Mouse (Mus musculus) adrenal gland, postnatal 14 days (tissue): ENCODE measurements at regions not wholly inside any gene's neighbourhood (a gene's known extent, or its start where the extent isn't known, plus 50 kb on each side); places are given as distances from the start of the nearest gene placed in this dataset.

Source experiments
- DNase-seq: peaks from one replicate; pipeline ENCODE4 v3.0.0; 2021; ENCODE audit warnings: mixed read lengths

DNA sequence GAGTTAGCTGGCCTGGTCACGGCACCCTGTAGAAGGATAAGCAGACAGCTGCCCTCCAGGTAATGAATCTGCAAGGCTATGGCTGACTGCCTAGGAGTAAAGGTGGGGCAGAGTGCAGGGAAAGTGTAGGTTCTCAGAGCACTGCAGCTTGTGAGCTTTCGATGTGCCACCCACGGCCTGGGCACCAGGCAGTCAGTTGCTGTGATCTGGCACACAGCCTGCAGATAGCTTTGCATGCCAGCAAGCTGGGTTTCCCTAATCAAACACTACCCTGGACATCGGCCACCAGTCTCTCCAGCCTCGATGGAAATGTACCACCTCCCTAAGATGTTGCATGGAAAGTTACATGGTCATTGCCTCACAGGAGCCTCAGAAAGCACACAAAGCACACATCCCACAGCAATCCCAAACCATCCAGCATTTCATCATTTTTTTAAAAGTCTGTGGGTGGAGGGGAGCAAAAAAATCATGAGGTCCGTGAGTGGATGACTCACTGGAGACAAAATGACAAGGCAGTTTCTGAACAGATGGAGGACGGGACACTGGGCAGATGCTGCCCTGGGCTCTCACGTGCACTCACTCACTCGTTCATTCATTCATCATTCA, 112.7 kb downstream of the Ets2 start:
- DNase-seq, result peak; percentile 59

DNA sequence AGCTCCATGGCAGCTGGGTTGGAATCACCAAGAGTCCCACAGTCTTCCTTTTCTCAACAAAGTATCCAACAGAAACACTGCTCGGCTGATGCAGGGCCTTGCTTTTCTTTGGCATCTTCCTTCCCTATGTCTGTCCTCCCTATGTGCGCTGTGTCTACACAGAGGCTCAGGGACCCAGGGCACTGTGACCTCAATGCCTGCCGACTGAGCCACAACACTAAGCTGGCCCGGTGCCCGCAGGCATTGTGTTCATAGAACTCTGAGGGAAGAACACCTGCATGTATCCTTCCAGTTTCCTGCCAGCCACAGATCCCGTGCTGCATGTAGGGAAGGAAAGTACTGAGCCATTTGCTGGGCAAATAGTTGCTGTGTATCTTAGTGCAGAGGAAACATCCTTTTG, 109.2 kb downstream of the Ets2 start:
- peak; percentile 76 for DNase-seq

DNA sequence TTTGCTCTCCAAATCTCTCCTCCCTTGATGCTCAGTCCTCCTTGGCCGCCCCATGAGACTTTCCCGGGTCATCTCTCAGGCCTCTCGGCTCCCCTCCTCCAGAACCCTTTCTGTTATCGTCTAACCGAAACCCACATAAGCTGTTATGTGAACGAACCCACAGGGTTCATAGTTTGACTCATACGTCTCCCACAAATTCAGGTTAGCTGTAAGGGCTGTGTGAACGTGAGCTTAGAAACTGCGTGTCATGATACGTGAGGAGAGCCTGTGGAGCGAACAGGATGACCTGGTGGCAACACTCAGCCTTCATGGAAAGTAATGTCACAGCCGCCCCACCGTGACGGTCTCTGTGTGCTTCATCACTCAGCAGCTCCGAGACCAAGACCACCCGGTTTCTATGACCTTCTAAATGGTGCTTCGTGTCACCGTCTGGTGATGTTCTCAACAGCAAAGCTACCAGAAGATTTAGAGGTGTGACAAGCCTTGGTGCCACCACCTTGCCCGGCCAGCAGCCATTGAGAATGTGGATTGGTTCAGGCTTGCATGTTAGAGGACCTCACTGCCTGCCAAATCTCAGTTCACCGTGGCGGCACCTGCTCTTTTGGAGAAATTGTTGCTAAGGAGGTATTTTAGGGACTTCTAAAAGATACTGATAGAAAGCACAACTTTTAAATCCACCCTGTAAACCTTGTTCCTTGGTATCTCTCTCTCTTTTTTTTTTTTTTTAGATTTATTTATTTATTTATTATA, 107.4 kb downstream of the Ets2 start:
- no peak for DNase-seq

DNA sequence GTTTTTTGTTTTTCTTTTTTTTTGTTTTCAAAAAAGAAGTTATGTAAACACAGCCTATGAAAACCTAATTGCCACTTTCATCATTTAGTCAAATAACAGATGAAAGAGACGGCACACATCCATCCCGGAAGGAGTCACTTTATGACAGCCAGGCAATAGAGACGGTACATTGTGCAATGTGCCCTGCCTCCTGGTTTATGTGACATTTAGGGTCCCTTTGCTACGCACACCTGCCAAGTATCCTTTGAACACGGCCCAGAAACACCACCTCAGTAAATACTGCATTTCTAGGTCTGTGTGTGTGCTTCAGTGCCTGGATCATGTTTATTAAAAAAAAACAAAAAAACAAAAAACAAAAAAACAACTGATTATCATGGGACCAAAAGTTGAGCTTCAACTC, 104.6 kb downstream of the Ets2 start:
- no peak for DNase-seq

DNA sequence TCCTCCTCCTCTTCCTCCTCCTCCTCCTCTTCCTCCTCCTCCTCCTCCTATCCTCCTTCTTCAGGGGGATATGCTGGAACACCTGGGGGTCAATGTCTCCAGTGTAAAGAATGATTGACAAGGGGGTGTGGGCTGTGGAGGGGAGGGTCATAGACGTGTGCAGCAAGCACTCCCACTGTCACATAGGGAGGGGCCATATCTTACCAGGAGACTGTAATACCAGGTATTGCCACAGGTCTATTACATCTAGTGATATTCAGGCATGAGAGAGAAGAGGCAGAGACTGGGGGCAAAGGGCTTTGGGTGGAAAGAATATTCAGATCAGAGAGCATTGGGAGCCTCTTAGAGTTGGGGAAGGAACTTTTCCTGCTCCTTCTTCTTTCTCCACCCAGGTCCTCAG, 102.3 kb downstream of the Ets2 start:
- DNase-seq, result no peak

DNA sequence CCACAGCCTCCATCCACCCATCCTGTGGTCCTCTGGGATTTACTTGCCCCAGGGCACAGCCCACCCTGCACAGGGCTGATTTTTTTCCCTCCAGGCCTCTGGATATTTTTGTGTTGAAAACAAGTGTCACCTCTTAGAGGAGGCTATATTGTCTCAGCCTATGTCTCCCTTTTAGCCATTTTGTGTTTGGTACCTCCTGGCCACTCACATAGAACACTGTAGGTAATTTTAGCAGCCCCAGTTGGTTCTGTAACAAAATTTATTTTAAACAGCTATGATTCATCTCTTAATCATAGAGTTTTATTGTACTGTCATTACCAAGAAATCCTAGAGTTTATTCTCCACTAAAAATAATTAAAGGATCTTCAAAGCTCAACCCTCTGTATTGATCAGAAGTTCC, 100.8 kb downstream of the Ets2 start:
- DNase-seq, result no peak

DNA sequence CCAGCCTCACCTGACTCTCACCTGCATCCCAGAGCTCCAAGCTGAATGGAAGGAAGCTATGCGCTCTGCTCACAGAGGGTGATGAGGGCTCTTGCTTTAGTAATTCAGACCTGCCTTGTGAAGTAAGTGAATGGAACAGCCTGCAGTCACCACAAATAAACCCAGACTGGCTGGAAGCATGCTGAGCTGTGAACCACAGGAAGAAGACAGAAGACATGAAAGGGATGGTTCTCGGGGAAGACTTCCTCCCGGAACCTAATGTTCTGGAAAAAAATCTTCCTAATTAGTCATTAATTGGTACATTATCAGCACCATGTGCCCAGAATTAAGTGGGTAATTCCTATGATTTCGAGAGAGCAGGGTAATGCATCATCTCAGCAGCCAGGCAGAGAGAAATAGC, 100.3 kb downstream of the Ets2 start:
- no peak for DNase-seq

DNA sequence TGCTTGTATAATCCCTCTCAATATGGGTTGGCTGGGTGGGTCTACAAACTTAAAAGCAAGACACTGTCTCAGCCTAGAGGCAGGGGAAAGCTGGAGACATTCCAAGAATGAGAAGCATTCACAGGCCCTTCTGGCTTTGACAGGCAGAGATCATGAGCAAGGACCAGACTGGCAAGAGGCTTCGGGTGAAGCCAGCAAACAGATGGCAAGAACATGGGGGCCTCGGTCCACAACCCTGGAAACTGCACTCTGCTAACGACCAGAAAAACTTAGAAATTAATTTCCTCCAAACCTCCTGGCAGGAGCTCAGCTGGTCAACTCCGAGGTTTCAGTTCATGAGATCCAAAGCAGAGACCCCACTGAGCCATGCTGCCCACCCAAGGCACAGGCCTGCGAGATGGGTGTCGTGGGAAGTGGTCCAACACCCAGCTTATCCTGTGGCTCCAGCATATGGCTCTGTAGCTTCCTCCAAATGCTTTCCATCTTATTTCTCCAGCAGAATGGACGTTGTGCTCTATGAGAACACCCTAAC, 99.1 kb downstream of the Ets2 start:
- no peak for DNase-seq

DNA sequence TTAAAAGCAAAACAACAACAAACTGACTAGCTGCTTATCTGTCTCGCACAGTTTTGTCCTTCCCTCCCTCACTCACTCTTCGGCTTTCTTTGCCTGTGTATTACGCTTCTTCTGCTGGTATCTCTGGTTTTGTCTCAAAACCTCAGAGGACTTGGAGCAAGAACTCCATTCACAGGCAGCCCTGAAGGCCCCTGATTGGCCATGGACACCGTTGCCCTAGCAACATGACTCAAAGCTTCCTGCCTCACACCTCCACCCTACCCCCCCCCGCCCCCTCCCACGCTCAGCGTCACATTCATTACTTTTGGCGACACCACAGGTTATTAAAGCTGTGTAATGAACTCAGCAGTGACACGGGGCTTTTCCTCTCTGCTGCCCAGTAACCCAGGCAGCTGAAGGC, 96.7 kb downstream of the Ets2 start:
- DNase-seq, result no peak

DNA sequence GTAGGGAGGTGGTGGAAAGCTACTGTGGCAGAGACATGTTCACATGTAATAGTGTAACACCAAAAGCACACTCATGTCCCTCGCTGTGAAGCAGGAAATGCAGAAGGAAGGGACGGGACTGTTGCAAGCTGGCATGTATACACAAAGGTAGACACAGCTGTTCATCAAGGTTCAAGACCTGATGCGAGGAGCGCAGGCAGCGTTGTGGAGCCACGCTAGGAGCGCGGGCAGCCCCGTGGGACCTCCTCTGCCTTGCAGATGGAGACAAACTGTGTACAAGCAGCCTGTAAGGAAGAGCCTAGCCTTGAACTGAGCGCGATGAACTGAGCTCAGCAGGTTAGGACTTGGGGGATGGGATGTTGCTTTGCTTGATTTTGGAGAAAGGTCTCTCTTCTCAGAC, 96.2 kb downstream of the Ets2 start:
- DNase-seq, result no peak

DNA sequence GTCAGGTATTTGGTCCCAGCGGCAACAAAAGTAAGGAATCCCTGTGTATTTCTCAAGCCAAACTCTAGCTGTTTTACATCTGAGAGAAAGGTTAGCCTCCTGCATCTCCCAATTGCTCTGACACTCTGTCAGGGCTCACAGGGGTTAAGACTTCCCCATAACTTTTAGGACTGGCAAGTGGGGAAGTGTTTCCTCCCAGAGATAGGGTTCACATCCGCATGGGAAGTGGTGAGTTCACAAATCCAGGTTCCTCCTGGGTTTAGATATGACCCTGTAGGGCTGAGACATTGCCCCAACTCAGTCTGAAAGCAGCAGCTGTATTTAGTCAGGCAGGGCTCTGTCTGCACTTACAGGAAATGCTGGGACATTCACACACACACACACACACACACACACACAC, 95.3 kb downstream of the Ets2 start:
- no peak for DNase-seq

DNA sequence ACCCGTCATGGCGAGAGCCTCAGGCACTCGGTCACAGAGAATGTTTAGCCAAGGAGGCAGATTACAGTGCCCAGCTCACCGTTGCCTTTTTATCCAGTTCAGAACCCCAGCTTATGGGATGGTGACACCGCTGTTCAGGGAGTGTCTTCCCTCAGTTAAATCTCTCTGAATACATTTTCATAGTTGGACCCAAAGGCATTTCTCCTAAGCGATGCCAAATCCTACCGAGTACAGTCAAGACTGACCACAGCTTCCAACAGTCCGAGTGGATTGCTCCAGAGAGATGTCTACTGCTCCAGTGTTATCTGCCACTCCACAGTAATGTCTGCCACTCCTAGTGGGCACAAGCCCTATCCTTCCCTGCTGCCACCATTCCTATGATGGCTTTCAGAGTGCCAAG, 93.0 kb downstream of the Ets2 start:
- DNase-seq, result no peak

DNA sequence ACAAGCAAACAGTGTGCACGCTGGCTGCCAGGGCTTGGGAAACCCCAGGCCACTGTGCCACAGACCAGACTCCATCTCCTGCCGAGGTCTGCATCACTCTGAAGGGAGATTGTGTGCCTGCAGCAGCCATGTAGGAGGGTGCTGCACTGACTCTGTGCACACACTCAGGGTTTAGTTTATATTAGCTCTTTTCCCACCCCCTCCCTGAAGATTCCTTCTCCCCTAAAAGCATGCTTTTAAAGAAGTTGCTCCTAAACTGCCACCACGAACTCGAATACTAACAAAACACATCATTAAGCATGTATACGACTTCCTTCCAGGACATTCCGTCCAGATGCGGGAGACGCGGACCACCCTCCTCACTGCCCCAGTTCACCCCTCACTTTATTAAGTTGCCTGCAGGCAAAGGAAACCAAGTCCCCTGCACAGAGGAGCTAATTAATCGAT, 92.4 kb downstream of the Ets2 start:
- no peak for DNase-seq

DNA sequence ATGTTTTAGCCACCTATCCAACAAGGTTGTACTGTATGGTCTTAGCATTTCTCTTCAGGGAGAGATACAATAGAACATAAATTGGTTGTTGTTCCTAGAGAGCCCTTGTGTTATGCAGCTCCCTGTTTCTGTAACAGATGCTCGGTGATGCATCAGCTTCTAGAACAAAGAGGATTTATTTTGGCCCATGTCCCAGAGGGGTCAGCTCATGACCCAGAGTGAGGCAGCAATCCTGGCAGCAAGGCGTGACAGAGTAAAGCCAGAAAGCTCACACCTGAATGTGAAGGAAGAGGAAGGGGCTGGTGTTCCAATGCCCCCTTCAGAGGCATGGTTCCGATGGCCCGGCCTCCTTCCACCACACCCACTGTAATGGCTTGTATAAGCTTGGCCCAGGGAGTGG, 88.8 kb downstream of the Ets2 start:
- peak; percentile 57 for DNase-seq

DNA sequence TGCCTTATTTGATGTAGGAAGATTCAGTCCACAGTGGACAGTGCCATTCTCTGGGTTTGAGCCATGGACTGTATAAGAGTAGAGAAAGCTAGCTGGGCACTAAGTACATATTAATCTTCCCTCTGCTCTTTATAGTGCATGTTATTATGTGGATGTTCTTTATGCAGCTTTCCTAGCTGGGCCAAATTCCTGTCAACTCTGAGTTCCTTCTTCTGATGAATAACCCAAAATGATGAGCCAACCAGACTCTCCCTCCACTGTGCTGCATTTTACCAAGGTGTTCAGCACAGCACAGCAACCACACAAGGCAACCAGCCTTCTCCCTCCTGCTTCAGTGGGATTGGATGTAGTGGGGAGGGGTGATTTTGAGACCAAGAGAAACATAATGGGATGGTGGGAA, 87.7 kb downstream of the Ets2 start:
- no peak for DNase-seq

DNA sequence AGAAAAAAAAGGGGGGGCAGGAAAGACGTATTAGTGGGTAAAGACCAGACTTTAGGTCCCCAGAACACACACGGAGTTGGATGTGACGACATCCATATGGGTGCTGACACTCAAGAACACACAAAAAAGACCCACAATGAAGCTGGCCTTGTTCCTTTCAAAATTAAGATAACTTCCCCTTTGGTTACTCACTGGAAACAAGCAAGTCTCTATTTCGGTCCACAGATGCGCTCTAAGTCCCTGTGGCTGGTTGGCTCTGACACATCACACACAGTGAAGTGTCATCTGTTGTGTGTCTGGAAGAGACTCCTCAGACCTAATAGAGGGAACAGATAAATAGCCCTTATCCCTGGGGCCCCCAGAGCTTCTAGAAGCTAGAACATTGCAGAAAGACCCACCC, 79.8 kb downstream of the Ets2 start:
- no peak for DNase-seq

DNA sequence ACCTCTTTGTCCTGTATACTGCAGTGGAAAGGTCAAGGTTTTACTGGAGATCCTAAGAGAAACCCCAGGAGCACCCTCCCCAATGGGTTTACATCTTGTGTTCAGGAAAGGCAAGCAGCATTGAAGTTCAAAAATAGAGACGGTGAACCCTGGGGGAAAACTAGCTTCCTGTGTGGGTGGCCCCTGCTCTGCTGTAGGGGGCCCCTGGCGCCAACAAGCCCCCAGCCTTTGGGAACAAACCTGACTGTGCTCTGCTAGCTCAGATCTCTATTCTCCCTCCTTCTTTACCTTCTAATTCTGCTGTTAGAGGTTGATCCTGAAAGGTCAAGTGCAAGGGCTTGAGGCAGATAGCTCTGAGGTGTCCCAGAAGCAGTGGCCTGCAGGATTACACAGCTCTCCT, 78.6 kb downstream of the Ets2 start:
- DNase-seq, result no peak

DNA sequence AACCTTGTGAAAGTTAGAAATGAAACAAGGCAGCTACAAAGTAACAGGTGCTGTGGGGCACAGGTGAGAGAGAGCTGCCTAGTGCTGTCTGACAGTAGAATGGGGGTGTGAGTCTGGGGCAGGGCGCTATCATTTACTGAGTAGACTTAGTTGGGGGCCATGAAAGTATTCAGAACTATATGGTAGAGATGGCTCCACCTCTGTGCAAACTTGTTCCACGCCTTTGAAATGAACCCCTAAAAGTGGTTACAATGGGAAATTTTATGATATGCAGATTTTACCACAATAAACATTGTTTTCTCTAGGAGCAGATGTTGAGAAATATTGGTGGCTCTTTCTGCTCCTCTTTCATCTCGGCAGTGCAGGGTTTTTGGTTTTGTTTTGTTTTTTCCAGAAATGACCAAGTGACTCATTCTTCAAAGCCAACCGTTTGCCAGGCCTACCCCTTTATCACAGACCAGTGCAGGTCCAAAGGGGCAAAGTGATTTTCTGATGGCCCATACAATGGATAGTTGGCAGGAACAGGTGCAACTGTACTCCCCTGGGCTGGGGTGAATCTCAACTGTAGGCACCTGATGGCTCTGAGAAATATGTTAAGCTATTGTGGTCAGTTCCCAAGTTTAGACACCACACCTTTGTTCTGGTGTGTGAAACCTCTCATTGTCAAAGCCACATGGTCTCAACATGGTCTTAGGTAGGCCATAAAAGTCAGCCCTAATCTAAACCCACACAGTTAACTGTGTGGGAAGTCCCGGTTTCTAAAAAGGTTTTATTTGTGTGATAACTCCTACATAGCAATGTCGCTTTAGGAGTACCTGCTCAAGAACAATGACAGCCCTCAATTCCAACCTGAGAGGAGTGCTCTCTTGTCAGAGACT, 77.2 kb downstream of the Ets2 start:
- DNase-seq, result no peak

DNA sequence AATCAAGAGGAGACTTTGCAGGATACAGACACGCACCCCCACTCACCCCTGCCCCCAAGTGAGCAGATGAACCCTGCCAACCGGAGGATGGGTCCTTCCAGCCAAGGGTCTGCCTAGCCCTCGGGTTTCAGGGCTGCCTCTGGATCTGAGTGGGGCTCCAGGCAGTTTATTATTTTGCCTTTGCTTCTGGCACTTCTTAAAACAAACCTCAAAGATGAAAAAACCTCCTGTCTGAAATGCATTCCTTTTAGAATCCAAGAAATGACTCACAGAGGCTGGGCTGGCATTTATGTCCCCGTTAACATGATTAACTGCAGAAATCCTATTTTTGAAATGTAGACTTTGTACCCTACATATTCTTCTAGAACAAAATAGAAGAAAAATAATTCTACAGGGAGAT, 76.3 kb downstream of the Ets2 start:
- no peak for DNase-seq

DNA sequence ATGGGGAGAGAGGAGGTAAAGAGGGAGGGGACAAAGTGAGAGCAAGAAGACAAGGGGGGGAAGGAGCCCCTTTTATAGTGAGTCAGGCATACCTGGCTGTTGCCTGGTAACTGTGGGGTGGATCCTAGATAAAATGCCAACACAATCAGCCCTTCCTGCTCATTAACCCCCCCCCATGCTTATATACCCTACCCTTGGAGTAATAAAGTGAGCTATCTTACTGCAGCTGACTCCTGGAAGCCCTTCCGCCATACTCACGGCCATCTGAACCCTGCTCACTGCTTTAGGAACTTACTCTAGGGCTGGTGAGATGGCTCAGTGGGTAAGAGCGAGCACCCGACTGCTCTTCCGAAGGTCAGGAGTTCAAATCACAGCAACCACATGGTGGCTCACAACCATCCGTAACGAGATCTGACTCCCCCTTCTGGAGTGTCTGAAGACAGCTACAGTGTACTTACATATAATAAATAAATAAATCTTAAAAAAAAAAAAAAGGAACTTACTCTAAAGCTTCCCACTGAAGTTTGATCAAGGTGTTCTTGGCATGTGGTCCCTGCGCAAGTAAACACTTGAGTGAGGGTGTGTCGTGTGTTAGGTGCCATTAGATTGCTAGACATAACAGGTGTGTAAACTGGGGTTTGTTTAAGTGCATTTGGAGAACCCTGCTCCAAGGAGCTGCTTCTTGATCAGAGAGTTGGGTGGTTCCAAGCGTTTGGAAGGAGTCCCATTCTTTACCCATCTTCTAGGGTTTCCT, 74.9 kb downstream of the Ets2 start:
- no peak for DNase-seq

DNA sequence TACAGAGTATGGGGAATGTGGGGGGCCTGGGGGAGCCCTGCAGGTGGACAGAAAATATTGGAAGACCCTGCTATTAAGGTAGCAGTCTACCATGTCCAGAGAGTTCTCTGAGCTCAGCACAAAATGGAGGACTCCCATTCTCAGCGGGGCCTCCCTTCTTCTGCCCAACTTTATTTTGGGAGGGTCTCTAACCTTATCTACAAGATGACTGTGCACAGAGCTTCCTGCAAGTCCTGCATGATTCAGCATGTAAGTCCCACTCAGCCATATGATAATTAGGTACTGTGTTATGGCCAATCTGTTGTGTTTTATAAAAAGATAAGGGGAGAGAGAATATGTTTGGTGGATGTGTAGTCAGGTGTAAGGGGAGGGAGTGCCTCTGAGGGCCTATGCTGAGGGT, 74.1 kb downstream of the Ets2 start:
- no peak for DNase-seq

DNA sequence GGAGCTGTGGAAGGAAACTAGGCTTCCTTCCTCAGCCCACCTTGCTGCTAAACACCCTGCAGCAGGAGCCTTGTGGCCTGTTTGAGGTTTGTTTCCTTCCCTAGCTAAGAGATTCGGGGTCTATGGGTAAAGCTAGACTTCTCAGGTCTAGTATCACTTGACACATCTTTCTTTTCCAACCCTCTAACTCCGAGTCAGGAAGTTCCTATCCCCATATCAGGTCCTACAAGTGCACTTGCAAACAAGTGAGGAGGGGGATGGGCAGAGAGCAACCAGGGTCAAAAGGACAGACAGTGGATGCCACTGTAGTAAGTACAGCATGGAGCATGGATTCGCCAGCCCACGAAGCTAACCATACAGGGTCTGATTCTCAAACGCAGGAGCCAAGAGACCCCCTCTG, 73.5 kb downstream of the Ets2 start:
- DNase-seq, result no peak
